Mouse (Mus musculus): ENCODE data around the gene Mia.

DNA sequence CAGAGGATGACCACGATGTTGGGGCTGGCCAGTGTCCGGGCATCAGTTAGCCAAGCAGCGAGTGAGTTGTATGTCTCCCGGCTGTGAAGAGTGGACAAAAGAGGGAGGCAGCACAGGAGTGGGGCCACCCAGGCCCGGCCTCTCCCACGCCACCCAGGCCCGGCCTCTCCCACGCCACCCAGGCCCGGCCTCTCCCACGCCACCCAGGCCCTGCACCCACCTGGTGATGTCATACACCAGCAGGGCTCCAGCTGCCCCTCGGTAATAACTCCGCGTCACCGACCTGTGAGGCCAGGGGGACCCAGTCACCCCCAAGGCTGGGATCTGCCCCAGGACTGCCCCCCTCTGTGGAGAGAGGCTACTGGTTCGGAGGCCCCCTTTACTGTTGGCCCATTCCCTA is 6.5 kb downstream of the Mia start:
- TF ChIP-seq POLR2A (IDR thresholded peaks at IDR 0.05; ENCODE audit: borderline replicate concordance, insufficient read depth, low read length) (no peak), CTCF (IDR thresholded peaks at IDR 0.05; ENCODE audit: borderline replicate concordance, insufficient read depth, low read depth, low read length) (no peak)
